Mouse (Mus musculus) hindbrain, embryonic 13.5 days (tissue): ENCODE measurements around the gene Atn1. TPM values are rescaled to one million over a fixed set of nuclear protein-coding genes. Genes with fewer than 3 reads are reported as not detected.
A peak's percentile ranks its signal among the peaks of the same experiment; 100 is the strongest.

Experiments used
- ATAC-seq: fragments of 200-750 bp; cut with Nextera tagmentation; 2 replicates; pipeline ENCODE4 v1.8.0; 2017; ENCODE audit warnings: moderate TSS enrichment; ENCODE audit not compliant: low FRiP score
- H3K27ac ChIP-seq: fragments of 300-500 bp; sonication (generic); 2 replicates; pipeline ENCODE4 v1.5.1; 2015; ENCODE audit warnings: inconsistent platforms, mild to moderate bottlenecking, moderate library complexity
- H3K27me3 ChIP-seq: fragments of 300-500 bp; sonication (generic); 2 replicates; pipeline ENCODE4 v1.6.1; 2015; ENCODE audit warnings: mild to moderate bottlenecking, inconsistent platforms
- H3K36me3 ChIP-seq: fragments of 300-500 bp; sonication (generic); 2 replicates; pipeline ENCODE4 v1.6.1; 2015; ENCODE audit warnings: mild to moderate bottlenecking, inconsistent platforms
- H3K4me1 ChIP-seq: fragments of 300-500 bp; sonication (generic); replicated peaks from 2 replicates; pipeline ENCODE4 v1.6.1; 2015; ENCODE audit warnings: inconsistent platforms
- H3K4me2 ChIP-seq: fragments of 300-500 bp; sonication (generic); 2 replicates; pipeline ENCODE4 v1.6.1; 2015; ENCODE audit warnings: inconsistent platforms, mild to moderate bottlenecking, moderate library complexity
- H3K4me3 ChIP-seq: fragments of 300-500 bp; sonication (generic); 2 replicates; pipeline ENCODE4 v1.5.1; 2015; ENCODE audit warnings: mild to moderate bottlenecking, inconsistent platforms
- H3K9ac ChIP-seq: fragments of 300-500 bp; sonication (generic); 2 replicates; pipeline ENCODE4 v1.6.1; 2015; ENCODE audit warnings: mild to moderate bottlenecking, inconsistent platforms
- H3K9me3 ChIP-seq: fragments of 300-500 bp; sonication (generic); 2 replicates; pipeline ENCODE4 v1.6.1; 2016; ENCODE audit warnings: inconsistent platforms
- whole genome bisulfite sequencing: fragments of 180-500 bp; shearing (Covaris S2); methylation state at CpG from one replicate; pipeline ENCODE4 v1.1.7; 2015; 5-methylcytosine and 5-hydroxymethylcytosine counted together
- microRNA counts: library from miRNA; unstranded; fragments of <30 nt; microRNA quantifications from one replicate; lab custom pipeline; 2016
- microRNA-seq: library from miRNA; unstranded; fragments of <30 nt; microRNA quantifications from one replicate; pipeline ENCODE4, GENCODE M21; 2016
- polyA plus RNA-seq: library from polyadenylated mRNA; unstranded; fragments of >200 nt; fragmentation: Nextera tagmentation; extraction: Ambion mirVana; gene quantifications from 2 replicates; pipeline ENCODE4 v1.2.1, GENCODE M21; 2015

The Atn1 gene
- polyA plus RNA-seq, 1 experiment from 2014 or later = 21.6 TPM

DNA sequence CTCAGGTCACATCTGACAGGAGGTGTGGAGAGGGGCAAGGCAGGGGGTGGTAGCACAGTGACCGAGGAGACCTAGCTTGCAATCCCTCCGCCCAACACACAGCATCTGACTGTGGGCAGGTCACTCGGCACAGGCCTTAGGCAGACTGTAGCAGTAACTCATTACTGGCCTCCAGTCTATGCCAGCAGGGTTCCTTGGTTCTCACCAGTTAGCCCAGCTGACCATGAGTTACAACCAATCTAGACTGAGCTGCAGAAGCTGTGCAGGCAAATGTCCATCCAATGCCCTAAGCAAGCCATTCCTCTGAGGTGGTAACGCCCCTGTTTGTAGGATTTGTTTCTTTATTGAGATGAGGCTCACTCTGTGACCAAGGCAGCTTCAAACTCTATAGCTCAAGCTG is 57.0 kb downstream of the Atn1 start:
- no peak for ATAC-seq
- Histone ChIP-seq H3K27ac (no peak overlapping the region), H3K4me2 (no peak overlapping the region), H3K9ac (no peak overlapping the region), H3K9me3 (no peaks in the 10 kb centered on the region), H3K27me3 (no peaks in the 10 kb centered on the region), H3K4me3 (no peak overlapping the region), H3K4me1 (peaks cover 5% of the 10 kb centered on the region; the same call in 1 of the 2 replicates), H3K36me3 (peaks cover 55% of the 10 kb centered on the region)
- 86% methylated on average over 4 of the region's 4 CpGs for WGBS

GRCm38 (mm10) chr6:124698751-124699150 is 57.6 kb downstream of the Atn1 start:
- H3K36me3 ChIP-seq = peaks cover 49% of the 10 kb centered on the region
- no peaks in the 10 kb centered on the region for H3K9me3 ChIP-seq
- no peak overlapping the region for H3K27ac ChIP-seq
- no peak overlapping the region for H3K4me3 ChIP-seq
- WGBS = 89% methylated on average over 6 of the region's 6 CpGs
- ATAC-seq = no peak
- no peaks in the 10 kb centered on the region for H3K27me3 ChIP-seq
- H3K4me1 ChIP-seq = peaks cover 11% of the 10 kb centered on the region; the same call in 1 of the 2 replicates
- H3K9ac ChIP-seq = no peak overlapping the region
- no peak overlapping the region for H3K4me2 ChIP-seq

DNA sequence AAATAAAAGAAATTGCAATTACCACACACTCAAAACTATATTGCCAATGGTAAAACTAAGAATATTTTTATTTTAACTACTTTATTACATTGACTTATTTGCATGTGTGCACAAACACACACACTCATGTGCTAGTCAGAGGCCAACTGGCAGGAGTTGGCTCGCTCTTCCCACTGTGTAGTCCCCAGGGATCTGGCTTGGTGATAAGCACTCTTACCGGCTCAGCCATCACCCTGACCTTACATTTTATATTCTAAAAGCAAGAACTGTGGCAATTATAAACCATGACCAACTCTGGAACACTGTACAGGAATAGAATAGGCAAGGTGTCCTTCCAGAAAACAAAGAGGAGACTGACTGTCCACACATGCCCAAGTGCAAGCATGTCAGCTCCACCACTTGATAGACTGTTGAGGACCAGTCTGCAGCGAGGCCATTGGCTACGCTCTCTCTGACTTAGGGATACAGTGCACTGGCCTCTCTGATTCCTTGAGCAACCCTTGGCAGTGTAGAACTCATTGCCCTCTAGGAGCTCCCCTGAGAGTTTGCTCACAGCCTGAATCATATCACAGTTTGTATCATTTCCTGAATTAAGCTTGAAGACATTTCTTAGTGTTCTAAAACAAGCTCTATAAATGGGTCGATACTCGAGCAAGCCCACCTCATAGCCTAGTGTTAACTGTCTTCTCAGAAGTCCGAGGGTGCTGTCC is 59.7 kb downstream of the Atn1 start:
- Histone ChIP-seq H3K4me3 (no peak overlapping the region), H3K27me3 (no peaks in the 10 kb centered on the region), H3K9me3 (no peaks in the 10 kb centered on the region), H3K27ac (no peak overlapping the region), H3K9ac (no peak overlapping the region), H3K4me2 (no peak overlapping the region), H3K4me1 (peaks cover 11% of the 10 kb centered on the region; the same call in 1 of the 2 replicates), H3K36me3 (peaks cover 30% of the 10 kb centered on the region)
- 91% methylated on average over 7 of the region's 7 CpGs for WGBS
- no peak for ATAC-seq

DNA sequence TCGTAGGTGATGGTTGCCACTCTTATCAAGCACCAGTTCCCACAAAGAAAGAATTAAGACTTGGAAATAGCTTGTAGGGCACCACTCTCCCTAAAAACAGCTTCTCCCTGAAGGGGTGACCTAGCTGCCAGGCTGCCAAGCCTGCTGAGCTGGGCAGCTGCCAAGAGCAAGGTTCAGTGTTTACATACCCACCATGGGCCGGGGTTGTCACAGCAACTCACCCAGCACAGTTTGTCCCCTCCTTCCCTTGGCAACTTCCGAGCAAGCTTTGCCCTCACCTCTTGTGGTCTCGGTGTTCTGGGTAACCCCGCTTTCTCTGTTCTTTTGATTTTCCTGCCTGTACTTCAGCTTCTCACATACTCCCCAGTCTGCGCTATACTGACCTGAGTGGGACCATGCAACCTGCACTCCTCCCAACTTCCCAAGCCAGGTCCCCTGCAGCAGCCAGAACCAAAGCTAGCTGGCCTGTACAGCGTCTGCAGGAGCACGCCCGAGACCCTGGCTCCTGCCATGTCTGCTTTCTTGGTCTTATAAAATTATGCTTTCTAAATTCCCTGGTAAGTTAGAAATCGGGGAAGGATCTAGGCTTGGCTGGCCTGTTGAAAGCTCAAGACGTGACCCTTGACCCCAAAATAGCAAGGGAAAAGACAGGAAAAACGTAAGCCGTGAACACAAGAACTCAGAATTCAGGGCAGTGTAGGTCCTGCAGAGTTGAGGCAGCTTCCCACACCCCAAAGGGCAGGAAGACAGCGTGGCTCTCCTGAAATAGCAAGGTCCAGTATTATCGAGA is 62.0 kb downstream of the Atn1 start:
- H3K9ac ChIP-seq = 0 out of 2 replicates have a peak overlapping the region, but pooled peaks have one; percentile 6
- peak; percentile 70 for ATAC-seq
- H3K36me3 ChIP-seq = peaks cover 9% of the 10 kb centered on the region
- H3K9me3 ChIP-seq = no peaks in the 10 kb centered on the region
- peaks cover 11% of the 10 kb centered on the region; the same call in 1 of the 2 replicates for H3K4me1 ChIP-seq
- WGBS = 80% methylated on average over 15 of the region's 15 CpGs
- H3K4me2 ChIP-seq = no peak overlapping the region
- H3K4me3 ChIP-seq = no peak overlapping the region
- peak overlapping the region; percentile 68 for H3K27ac ChIP-seq
- H3K27me3 ChIP-seq = no peaks in the 10 kb centered on the region

GRCm38 (mm10) chr6:124693243-124693981 is 62.9 kb downstream of the Atn1 start:
- 80% methylated on average over 15 of the region's 15 CpGs for WGBS
- no peak overlapping the region for H3K4me3 ChIP-seq
- H3K36me3 ChIP-seq = no peaks in the 10 kb centered on the region; the same call in 1 of the 2 replicates
- no peaks in the 10 kb centered on the region for H3K9me3 ChIP-seq
- no peak for ATAC-seq
- peaks cover 11% of the 10 kb centered on the region; the same call in 1 of the 2 replicates for H3K4me1 ChIP-seq
- H3K27ac ChIP-seq = peak overlapping the region; percentile 68; the same call in 1 of the 2 replicates
- no peaks in the 10 kb centered on the region for H3K27me3 ChIP-seq
- H3K9ac ChIP-seq = no peak overlapping the region
- H3K4me2 ChIP-seq = no peak overlapping the region

MicroRNAs within 50 kb of the gene (microRNA counts, 519-probe panel; counts per million panel counts)
- microRNA mmu-miR-141 (lab: Ali Mortazavi, UCI) = 51.3 counts per million
- 1,162 counts per million, percentile 4 among the panel's probes with 10 or more counts for microRNA mmu-miR-200c (lab: Ali Mortazavi, UCI)

Small RNA genes lying within 50 kb of the gene (microRNA-seq; reads per million reads assigned to microRNA genes)
- gene Mir141 (6.0 reads per million, percentile 18 among the genes with 10 or more reads in this experiment), gene Mir200c (43.0 reads per million, percentile 39 among the genes with 10 or more reads in this experiment)

Other genes with a start within 250 kb of the Atn1 start
- gene C1ra, start 244.1 kb downstream of the Atn1 start, polyA plus RNA-seq = 0.10 and 0.25 TPM in 2 replicates
- 0.52 and 1.1 TPM in 2 replicates for gene C1s1, start 214.2 kb downstream of the Atn1 start, polyA plus RNA-seq
- not detected in 2 replicates for gene C1rb, start 186.2 kb downstream of the Atn1 start, polyA plus RNA-seq
- 0.06 and 0.16 TPM in 2 replicates for gene C1s2, start 120.4 kb downstream of the Atn1 start, polyA plus RNA-seq
- gene Lpcat3, start 93.5 kb downstream of the Atn1 start, polyA plus RNA-seq = 38.5 and 52.2 TPM in 2 replicates
- gene Emg1, start 44.3 kb downstream of the Atn1 start, polyA plus RNA-seq = 111 and 118 TPM in 2 replicates
- 254 and 257 TPM in 2 replicates for gene Phb2, start 44.2 kb downstream of the Atn1 start, polyA plus RNA-seq
- 5.0 and 5.9 TPM in 2 replicates for gene Ptpn6, start 17.8 kb downstream of the Atn1 start, polyA plus RNA-seq
- gene Grcc10, start 15.2 kb downstream of the Atn1 start, polyA plus RNA-seq = 670 and 677 TPM in 2 replicates
- not detected in 2 replicates for gene Gm45234, start 503 bp downstream of the Atn1 start, polyA plus RNA-seq
- 53.2 and 58.7 TPM in 2 replicates for gene Eno2, start 13.1 kb upstream of the Atn1 start, polyA plus RNA-seq
- 4.0 and 6.3 TPM in 2 replicates for gene Lrrc23, start 23.2 kb upstream of the Atn1 start, polyA plus RNA-seq
- 7.8 and 8.4 TPM in 2 replicates for gene Spsb2, start 52.1 kb upstream of the Atn1 start, polyA plus RNA-seq
- 361 and 374 TPM in 2 replicates for gene Tpi1, start 57.8 kb upstream of the Atn1 start, polyA plus RNA-seq
- gene Usp5, start 73.0 kb upstream of the Atn1 start, polyA plus RNA-seq = 189 and 200 TPM in 2 replicates
- 42.6 and 51.2 TPM in 2 replicates for gene Cdca3, start 73.0 kb upstream of the Atn1 start, polyA plus RNA-seq
- gene Gnb3, start 83.8 kb upstream of the Atn1 start, polyA plus RNA-seq = 0.78 and 1.3 TPM in 2 replicates
- gene P3h3, start 101.2 kb upstream of the Atn1 start, polyA plus RNA-seq = 16.4 and 19.1 TPM in 2 replicates
- gene Gpr162, start 107.5 kb upstream of the Atn1 start, polyA plus RNA-seq = 21.3 and 22.5 TPM in 2 replicates
- 0.14 and 0.19 TPM in 2 replicates for gene Cd4, start 131.7 kb upstream of the Atn1 start, polyA plus RNA-seq
- gene Lag3, start 155.2 kb upstream of the Atn1 start, polyA plus RNA-seq = 2.4 and 2.6 TPM in 2 replicates
- 744 and 801 TPM in 2 replicates for gene Ptms, start 163.6 kb upstream of the Atn1 start, polyA plus RNA-seq
- gene Mlf2, start 174.9 kb upstream of the Atn1 start, polyA plus RNA-seq = 481 and 505 TPM in 2 replicates
- 89.3 and 94.5 TPM in 2 replicates for gene Cops7a, start 209.0 kb upstream of the Atn1 start, polyA plus RNA-seq
- 29.3 and 31.6 TPM in 2 replicates for gene Pianp, start 240.2 kb upstream of the Atn1 start, polyA plus RNA-seq